Mouse (Mus musculus) granulocyte monocyte progenitor cell, adult 5-6 weeks (primary cell): Measurements from ENCODE around the gene Olfr170. TPM values are rescaled to one million over a fixed set of nuclear protein-coding genes. Genes with fewer than 3 reads are reported as not detected.
"Not testable (repeated sequence)": the region's sequence is repeated elsewhere in the genome, so short reads cannot be mapped to it uniquely, and the experiment has no call there.

Source experiments
- ATAC-seq: replicated peaks from 2 replicates; pipeline ENCODE4 v1.8.0; 2016; ENCODE audit warnings: mild to moderate bottlenecking, moderate TSS enrichment, inconsistent platforms; ENCODE audit not compliant: poor library complexity, severe bottlenecking
- total RNA-seq, 2 experiments: library from RNA; stranded (forward) in 1 of 2; stranded (reverse) in 1 of 2; fragments of 200-712, 200-1000 nt in 1 of 2; fragments of >200 nt in 1 of 2; fragmentation: Nextera tagmentation in 1 of 2; gene quantifications; 2 replicates each; pipeline ENCODE4 v1.2.3; 2014 to 2017

The Olfr170 gene
- not detected in 2 replicates for total RNA-seq (2014; fragmentation: Nextera tagmentation)
- not detected in 2 replicates for total RNA-seq (2017)

DNA sequence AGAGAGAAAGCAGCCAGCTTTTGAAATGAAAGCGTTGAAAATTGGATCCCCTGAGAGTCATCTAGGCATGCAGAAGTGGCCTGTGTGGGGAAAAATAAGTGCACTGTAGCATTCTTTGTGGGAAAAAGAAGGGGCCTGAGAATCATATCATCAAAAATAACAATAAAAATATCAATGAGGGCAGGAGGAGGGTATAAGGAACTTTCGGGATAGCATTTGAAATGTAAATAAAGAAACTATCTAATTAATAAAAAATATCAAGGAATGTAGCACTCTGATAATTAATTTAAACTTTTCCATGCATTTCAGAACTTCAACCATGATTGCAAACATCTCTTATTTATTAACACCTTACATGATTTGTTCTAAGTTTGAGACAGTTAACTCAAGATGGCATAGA lies at the start of gene Olfr170:
TSS of gene Olfr170 (minus strand) at position 101 of the 400 bp plus-strand sequence.
- ATAC-seq = not testable (repeated sequence)

DNA sequence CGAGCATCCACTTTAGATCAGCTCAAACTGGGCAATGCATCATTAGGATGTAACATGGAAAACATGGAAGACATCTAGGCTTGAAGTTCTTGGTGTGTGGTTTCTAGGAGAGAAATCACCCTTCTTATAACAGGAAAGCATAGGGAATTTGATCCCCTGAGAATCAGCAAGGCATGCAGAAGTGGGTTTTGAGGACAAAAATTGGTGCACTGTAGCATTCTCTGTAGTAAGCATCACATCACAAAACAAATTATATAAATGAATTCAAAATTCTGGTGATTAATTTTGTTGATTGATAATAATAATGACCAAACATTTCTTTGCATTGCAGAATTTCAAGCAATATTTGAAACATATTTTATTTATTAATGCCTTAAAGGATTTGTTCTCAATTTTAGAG lies 18.1 kb upstream of the Olfr170 start, which contains the start of gene Olfr171:
TSS of gene Olfr171 (minus strand) at position 101 of the 400 bp plus-strand sequence.
- ATAC-seq = no peak

- no peak for ATAC-seq
These were observed 8.5 kb downstream of the Olfr170 start for GRCm38 (mm10) chr16:19603166-19603565.

GRCm38 (mm10) chr16:19571709-19572108 lies 40.0 kb downstream of the Olfr170 start, which contains the start of gene Olfr169:
Gene Olfr169 (minus strand): TSS chr16:19571809.
- not testable (repeated sequence) for ATAC-seq

Other genes with a start within 250 kb of the Olfr170 start
- gene Olfr165, start 188.7 kb downstream of the Olfr170 start, total RNA-seq (2014; fragmentation: Nextera tagmentation) = not detected in 2 replicates
- gene Olfr165, start 188.7 kb downstream of the Olfr170 start, total RNA-seq (2017) = not detected in 2 replicates
- not detected in 2 replicates for gene Olfr166, start 128.2 kb downstream of the Olfr170 start, total RNA-seq (2014; fragmentation: Nextera tagmentation)
- gene Olfr166, start 128.2 kb downstream of the Olfr170 start, total RNA-seq (2017) = not detected in 2 replicates
- not detected in 2 replicates for gene Olfr167, start 89.6 kb downstream of the Olfr170 start, total RNA-seq (2014; fragmentation: Nextera tagmentation)
- gene Olfr167, start 89.6 kb downstream of the Olfr170 start, total RNA-seq (2017) = not detected in 2 replicates
- not detected in 2 replicates for gene Olfr168, start 76.3 kb downstream of the Olfr170 start, total RNA-seq (2014; fragmentation: Nextera tagmentation)
- gene Olfr168, start 76.3 kb downstream of the Olfr170 start, total RNA-seq (2017) = not detected in 2 replicates
- not detected in 2 replicates for gene Olfr169, start 40.1 kb downstream of the Olfr170 start, total RNA-seq (2014; fragmentation: Nextera tagmentation)
- not detected in 2 replicates for gene Olfr169, start 40.1 kb downstream of the Olfr170 start, total RNA-seq (2017)
- not detected in 2 replicates for gene Olfr171, start 18.0 kb upstream of the Olfr170 start, total RNA-seq (2014; fragmentation: Nextera tagmentation)
- not detected in 2 replicates for gene Olfr171, start 18.0 kb upstream of the Olfr170 start, total RNA-seq (2017)
- gene Lamp3, start 94.5 kb upstream of the Olfr170 start, total RNA-seq (2014; fragmentation: Nextera tagmentation) = not detected in 2 replicates
- gene Lamp3, start 94.5 kb upstream of the Olfr170 start, total RNA-seq (2017) = 0.04 TPM in 1 of 2 replicates, not detected in the other
- gene B3gnt5, start 148.3 kb upstream of the Olfr170 start, total RNA-seq (2014; fragmentation: Nextera tagmentation) = 20.3 and 21.6 TPM in 2 replicates
- 39.8 and 40.1 TPM in 2 replicates for gene B3gnt5, start 148.3 kb upstream of the Olfr170 start, total RNA-seq (2017)